Mouse (Mus musculus): ENCODE data around the gene Cdc5l.

GRCm38 (mm10) chr17:45432007-45432406, 1.5 kb downstream of the Cdc5l start:
- TF ChIP-seq GATA2 (IDR thresholded peaks at IDR 0.05; ENCODE audit: borderline replicate concordance, low read depth, low read length), result no peak
- TF ChIP-seq CTCF (IDR thresholded peaks at IDR 0.05; ENCODE audit: low read depth, low read length), result no peak
